Mouse (Mus musculus) C2C12 (cell line): ENCODE data around the gene Cd27. TPM values are rescaled to one million over a fixed set of nuclear protein-coding genes. Genes with fewer than 3 reads are reported as not detected.
"Not testable (repeated sequence)": the region's sequence is repeated elsewhere in the genome, so short reads cannot be mapped to it uniquely, and the experiment has no call there.

Experiments used
- H3K27me3 ChIP-seq: one replicate; pipeline ENCODE4 v1.6.1; 2011; ENCODE audit not compliant: control insufficient read depth, insufficient read depth, insufficient read length
- H3K36me3 ChIP-seq: one replicate; pipeline ENCODE4 v1.6.1; 2011; ENCODE audit not compliant: control insufficient read depth, insufficient read depth
- H3K4me3 ChIP-seq: one replicate; pipeline ENCODE4 v1.5.1; 2011; ENCODE audit warnings: mild to moderate bottlenecking, control low read depth; ENCODE audit not compliant: poor library complexity, insufficient read depth, severe bottlenecking
- H3K79me2 ChIP-seq: one replicate; pipeline ENCODE4 v1.6.1; 2011; ENCODE audit not compliant: control insufficient read depth, insufficient read depth
- H3K79me3 ChIP-seq: one replicate; pipeline ENCODE4 v1.6.1; 2011; ENCODE audit warnings: low read depth, control low read depth
- H3ac ChIP-seq: one replicate; pipeline ENCODE3; 2011; ENCODE audit warnings: low read depth; ENCODE audit not compliant: control insufficient read depth, insufficient read length
- CEBPB ChIP-seq: IDR thresholded peaks from one replicate; pipeline ENCODE4 v1.6.1; 2011; ENCODE audit warnings: low read depth, mild to moderate bottlenecking, control low read depth, moderate library complexity
- CTCF ChIP-seq: IDR thresholded peaks from one replicate; pipeline ENCODE4 v1.5.1; 2011; ENCODE audit not compliant: control insufficient read depth, insufficient read depth, insufficient read length
- FOSL1 ChIP-seq: IDR thresholded peaks from one replicate; pipeline ENCODE4 v1.8.0; 2011; ENCODE audit warnings: mild to moderate bottlenecking, low read length; ENCODE audit not compliant: poor library complexity, insufficient read depth, severe bottlenecking
- MAX ChIP-seq: IDR thresholded peaks from one replicate; pipeline ENCODE4 v1.6.1; 2011; ENCODE audit warnings: mild to moderate bottlenecking, control low read depth
- MYOD1 ChIP-seq: IDR thresholded peaks from one replicate; pipeline ENCODE4 v1.6.1; 2011; ENCODE audit warnings: low read depth; ENCODE audit not compliant: control insufficient read depth, insufficient read length
- MYOG ChIP-seq: IDR thresholded peaks from one replicate; pipeline ENCODE4 v1.6.1; 2011; ENCODE audit not compliant: control insufficient read depth, insufficient read length; ENCODE audit errors: extremely low read depth
- USF1 ChIP-seq: IDR thresholded peaks from one replicate; pipeline ENCODE4 v1.6.1; 2011; ENCODE audit warnings: low read depth, mild to moderate bottlenecking, control low read depth, moderate library complexity
- polyA plus RNA-seq: library from polyadenylated mRNA; unstranded; fragments of >200 nt; fragmentation: generic; extraction: Trizol; gene quantifications from one replicate; pipeline ENCODE4 v1.2.1, GENCODE M21; 2012; ENCODE audit warnings: missing spikeins

Cd27 gene
- polyA plus RNA-seq, 1 experiment = 0.07 TPM

- H3K79me3 ChIP-seq = no peaks in the 10 kb centered on the region
- no peaks in the 10 kb centered on the region for H3K36me3 ChIP-seq
- H3K79me2 ChIP-seq = no peaks in the 10 kb centered on the region
- H3K27me3 ChIP-seq = no peaks in the 10 kb centered on the region
- H3ac ChIP-seq = no peak overlapping the region
- no peak overlapping the region for H3K4me3 ChIP-seq
- TF ChIP-seq CTCF (peak; percentile 43), USF1 (no peak)
Measured at GRCm38 (mm10) chr6:125274841-125275563, 38.2 kb upstream of the Cd27 start.

- H3K4me3 ChIP-seq = no peak overlapping the region
- no peaks in the 10 kb centered on the region for H3K79me2 ChIP-seq
- H3K27me3 ChIP-seq = no peaks in the 10 kb centered on the region
- H3K36me3 ChIP-seq = no peaks in the 10 kb centered on the region
- no peaks in the 10 kb centered on the region for H3K79me3 ChIP-seq
- H3ac ChIP-seq = no peak overlapping the region
- TF ChIP-seq FOSL1 (no peak), CEBPB (no peak), CTCF (no peak), MYOG (no peak), MYOD1 (no peak), MAX (no peak), USF1 (no peak)
Measured at GRCm38 (mm10) chr6:125272228-125272785, 35.5 kb upstream of the Cd27 start.

- Histone ChIP-seq H3ac (peak overlapping the region; percentile 54), H3K36me3 (no peaks in the 10 kb centered on the region), H3K79me2 (no peaks in the 10 kb centered on the region), H3K79me3 (no peaks in the 10 kb centered on the region), H3K27me3 (no peaks in the 10 kb centered on the region), H3K4me3 (no peak overlapping the region)
- TF ChIP-seq FOSL1 (no peak), CTCF (no peak), MYOD1 (no peak), USF1 (peak; percentile 81), MAX (peak; percentile 88), CEBPB (peak; percentile 74), MYOG (no peak)
Measured at GRCm38 (mm10) chr6:125271455-125272227, 34.8 kb upstream of the Cd27 start.

- no peak overlapping the region for H3ac ChIP-seq
- H3K4me3 ChIP-seq = no peak overlapping the region
- no peaks in the 10 kb centered on the region for H3K36me3 ChIP-seq
- H3K79me3 ChIP-seq = no peaks in the 10 kb centered on the region
- no peak for TF ChIP-seq FOSL1
- TF ChIP-seq CEBPB = no peak
- TF ChIP-seq MAX = no peak
- TF ChIP-seq CTCF = no peak
- no peak for TF ChIP-seq USF1
- no peak for TF ChIP-seq MYOD1
- TF ChIP-seq MYOG = no peak
- no peaks in the 10 kb centered on the region for H3K79me2 ChIP-seq
- H3K27me3 ChIP-seq = no peaks in the 10 kb centered on the region
Measured at GRCm38 (mm10) chr6:125268799-125269198, 32.0 kb upstream of the Cd27 start.

- H3K4me3 ChIP-seq = no peak overlapping the region
- H3K27me3 ChIP-seq = no peaks in the 10 kb centered on the region
- H3K36me3 ChIP-seq = no peaks in the 10 kb centered on the region
- H3K79me3 ChIP-seq = no peaks in the 10 kb centered on the region
- no peak overlapping the region for H3ac ChIP-seq
- no peaks in the 10 kb centered on the region for H3K79me2 ChIP-seq
- TF ChIP-seq CEBPB = no peak
- TF ChIP-seq FOSL1 = no peak
- TF ChIP-seq MYOG = no peak
- TF ChIP-seq USF1 = no peak
- no peak for TF ChIP-seq CTCF
- no peak for TF ChIP-seq MYOD1
- TF ChIP-seq MAX = no peak
Measured at GRCm38 (mm10) chr6:125267469-125267868, 30.7 kb upstream of the Cd27 start.

GRCm38 (mm10) chr6:125266600-125266999 lies 29.8 kb upstream of the Cd27 start:
- not testable (repeated sequence) for H3ac ChIP-seq, H3K36me3 ChIP-seq, H3K4me3 ChIP-seq, H3K79me2 ChIP-seq, H3K27me3 ChIP-seq, H3K79me3 ChIP-seq
